Mouse (Mus musculus) intestine, embryonic 14.5 days (tissue): ENCODE data around the gene Rxra. TPM values are rescaled to one million over a fixed set of nuclear protein-coding genes. Genes with fewer than 3 reads are reported as not detected.

ENCODE experiments used
- ATAC-seq: fragments of 200-750 bp; cut with Nextera tagmentation; replicated peaks from 2 replicates; pipeline ENCODE4 v1.8.0; 2017; ENCODE audit warnings: low read depth, moderate number of reproducible peaks, moderate TSS enrichment, moderate library complexity; ENCODE audit not compliant: low FRiP score, low TSS enrichment
- DNase-seq: peaks from one replicate; pipeline ENCODE4 v3.0.0-alpha.2; 2018; ENCODE audit warnings: low spot score
- H3K27ac ChIP-seq: fragments of 300-500 bp; sonication (generic); 2 replicates; pipeline ENCODE4 v1.5.1; 2014; ENCODE audit warnings: low read depth, mild to moderate bottlenecking, control low read depth
- H3K27me3 ChIP-seq: fragments of 300-500 bp; sonication (generic); replicated peaks from 2 replicates; pipeline ENCODE4 v1.6.1; 2014; ENCODE audit warnings: low read length, control low read depth; ENCODE audit not compliant: control insufficient read depth, insufficient read depth
- H3K36me3 ChIP-seq: fragments of 300-500 bp; sonication (generic); 2 replicates; pipeline ENCODE4 v1.6.1; 2014; ENCODE audit warnings: low read length, control low read depth; ENCODE audit not compliant: control insufficient read depth, insufficient read depth
- H3K4me1 ChIP-seq: fragments of 300-500 bp; sonication (generic); replicated peaks from 2 replicates; pipeline ENCODE4 v1.6.1; 2014; ENCODE audit warnings: low read length, control low read depth, mixed read lengths; ENCODE audit not compliant: control insufficient read depth, insufficient read depth
- H3K4me2 ChIP-seq: fragments of 300-500 bp; sonication (generic); 2 replicates; pipeline ENCODE4 v1.6.1; 2014; ENCODE audit warnings: low read length
- H3K4me3 ChIP-seq: fragments of 300-500 bp; sonication (generic); 2 replicates; pipeline ENCODE4 v1.5.1; 2014; ENCODE audit warnings: low read depth, low read length, control low read depth, mixed read lengths
- H3K9ac ChIP-seq: fragments of 300-500 bp; sonication (generic); 2 replicates; pipeline ENCODE4 v1.6.1; 2014; ENCODE audit warnings: mild to moderate bottlenecking, low read length
- H3K9me3 ChIP-seq: fragments of 300-500 bp; sonication (generic); 2 replicates; pipeline ENCODE4 v1.6.1; 2016; ENCODE audit warnings: low read length, control low read depth; ENCODE audit not compliant: control insufficient read depth
- WGBS: fragments of 180-500 bp; shearing (Covaris S2); extraction: QIAGEN DNeasy Blood & Tissue Kit; methylation state at CpG from one replicate; pipeline ENCODE4 v1.1.7; 2014; 5-methylcytosine and 5-hydroxymethylcytosine counted together
- polyA plus RNA-seq: library from polyadenylated mRNA; unstranded; fragments of >200 nt; fragmentation: Nextera tagmentation; extraction: Ambion mirVana; gene quantifications from 2 replicates; pipeline ENCODE4 v1.2.1, GENCODE M21; 2014

Gene Rxra
- polyA plus RNA-seq, 1 experiment from 2014 or later, result 8.3 TPM

GRCm38 (mm10) chr2:27764256-27764936 is 88.2 kb downstream of the Rxra start:
- Histone ChIP-seq H3K4me2 (no peak overlapping the region), H3K9me3 (no peaks in the 10 kb centered on the region)

GRCm38 (mm10) chr2:27764937-27765319 is 88.7 kb downstream of the Rxra start:
- ATAC-seq (peak; percentile 68), DNase-seq (peak; percentile 97)
- Histone ChIP-seq H3K4me2 (no peak overlapping the region), H3K36me3 (peaks cover 11% of the 10 kb centered on the region), H3K4me3 (no peak overlapping the region), H3K9me3 (no peaks in the 10 kb centered on the region), H3K27me3 (no peaks in the 10 kb centered on the region), H3K9ac (no peak overlapping the region), H3K4me1 (peaks cover 21% of the 10 kb centered on the region), H3K27ac (no peak overlapping the region)
- 22% methylated on average over 3 of the region's 3 CpGs for WGBS

More at GRCm38 (mm10) chr2:27764256-27764936, 88.2 kb downstream of the Rxra start:
- Histone ChIP-seq H3K4me3 (no peak overlapping the region), H3K9ac (no peak overlapping the region), H3K27me3 (no peaks in the 10 kb centered on the region), H3K27ac (no peak overlapping the region), H3K4me1 (peaks cover 20% of the 10 kb centered on the region), H3K36me3 (peaks cover 16% of the 10 kb centered on the region)
- DNase-seq (no peak), ATAC-seq (peak; percentile 41)
- 19% methylated on average over 6 of the region's 6 CpGs for WGBS

- peak overlapping the region; percentile 0; the same call in 1 of the 2 replicates for H3K27ac ChIP-seq
- no peak for DNase-seq
- H3K36me3 ChIP-seq, result no peaks in the 10 kb centered on the region
- peaks cover 30% of the 10 kb centered on the region for H3K4me1 ChIP-seq
- no peak overlapping the region for H3K9ac ChIP-seq
- no peak overlapping the region for H3K4me2 ChIP-seq
- 25% methylated on average over 7 of the region's 7 CpGs for WGBS
- ATAC-seq, result no peak
- H3K27me3 ChIP-seq, result no peaks in the 10 kb centered on the region
- H3K9me3 ChIP-seq, result no peaks in the 10 kb centered on the region
- no peak overlapping the region for H3K4me3 ChIP-seq
Observed at GRCm38 (mm10) chr2:27767773-27768172, 91.5 kb downstream of the Rxra start.

GRCm38 (mm10) chr2:27769701-27770100 is 93.5 kb downstream of the Rxra start:
- no peak overlapping the region for H3K4me2 ChIP-seq
- H3K4me3 ChIP-seq, result no peak overlapping the region
- no peak overlapping the region for H3K27ac ChIP-seq
- no peak for ATAC-seq
- no peak for DNase-seq
- no peaks in the 10 kb centered on the region for H3K9me3 ChIP-seq
- peaks cover 44% of the 10 kb centered on the region for H3K4me1 ChIP-seq
- H3K27me3 ChIP-seq, result no peaks in the 10 kb centered on the region
- no peak overlapping the region for H3K9ac ChIP-seq
- 21% methylated on average over 5 of the region's 5 CpGs for whole genome bisulfite sequencing
- no peaks in the 10 kb centered on the region for H3K36me3 ChIP-seq

- ATAC-seq (no peak), DNase-seq (no peak)
- H3K36me3 ChIP-seq, result no peaks in the 10 kb centered on the region
- no peak overlapping the region for H3K4me2 ChIP-seq
- H3K27me3 ChIP-seq, result no peaks in the 10 kb centered on the region
- WGBS, result 4% methylated on average over 4 of the region's 4 CpGs
- H3K4me3 ChIP-seq, result no peak overlapping the region
- H3K9me3 ChIP-seq, result no peaks in the 10 kb centered on the region
- no peak overlapping the region for H3K27ac ChIP-seq
- H3K4me1 ChIP-seq, result peaks cover 47% of the 10 kb centered on the region
- no peak overlapping the region for H3K9ac ChIP-seq
Observed at GRCm38 (mm10) chr2:27770205-27770604, 94.0 kb downstream of the Rxra start.

- DNase-seq, result peak; percentile 96
- Histone ChIP-seq H3K27me3 (no peaks in the 10 kb centered on the region), H3K9ac (no peak overlapping the region), H3K27ac (peak overlapping the region; percentile 54; the same call in 1 of the 2 replicates), H3K36me3 (no peaks in the 10 kb centered on the region), H3K9me3 (no peaks in the 10 kb centered on the region), H3K4me3 (no peak overlapping the region), H3K4me2 (no peak overlapping the region), H3K4me1 (peaks cover 57% of the 10 kb centered on the region)
- 23% methylated on average over 7 of the region's 7 CpGs for WGBS
- peak; percentile 44 for ATAC-seq
Observed at GRCm38 (mm10) chr2:27771936-27772335, 95.7 kb downstream of the Rxra start.

GRCm38 (mm10) chr2:27772841-27773388 is 96.7 kb downstream of the Rxra start:
- H3K4me2 ChIP-seq, result no peak overlapping the region
- no peak for DNase-seq
- ATAC-seq, result no peak
- H3K4me3 ChIP-seq, result no peak overlapping the region
- no peak overlapping the region for H3K9ac ChIP-seq
- no peaks in the 10 kb centered on the region for H3K27me3 ChIP-seq
- WGBS, result 51% methylated on average over 7 of the region's 7 CpGs
- H3K36me3 ChIP-seq, result no peaks in the 10 kb centered on the region
- no peaks in the 10 kb centered on the region for H3K9me3 ChIP-seq
- H3K27ac ChIP-seq, result peak overlapping the region; percentile 99; the same call in 1 of the 2 replicates
- peaks cover 50% of the 10 kb centered on the region for H3K4me1 ChIP-seq

- WGBS, result 34% methylated on average over 24 of the region's 24 CpGs
- Histone ChIP-seq H3K27ac (peak overlapping the region; percentile 99), H3K4me1 (peaks cover 45% of the 10 kb centered on the region), H3K4me2 (no peak overlapping the region), H3K9me3 (no peaks in the 10 kb centered on the region), H3K27me3 (no peaks in the 10 kb centered on the region), H3K9ac (peak overlapping the region; percentile 13; the same call in 1 of the 2 replicates), H3K36me3 (no peaks in the 10 kb centered on the region), H3K4me3 (no peak overlapping the region)
- ATAC-seq, result peak; percentile 48
- DNase-seq, result peak; percentile 83
Observed at GRCm38 (mm10) chr2:27773980-27774730, 97.9 kb downstream of the Rxra start.
